Mouse (Mus musculus): ENCODE measurements around the gene Esr1. TPM values are rescaled to one million over a fixed set of nuclear protein-coding genes. Genes with fewer than 3 reads are reported as not detected.
"Not testable (repeated sequence)": the region's sequence is repeated elsewhere in the genome, so short reads cannot be mapped to it uniquely, and the experiment has no call there.

Gene Esr1
- polyA plus RNA-seq, 1 experiment from 2014 or later = 0.58 TPM

- no peak for ATAC-seq (replicated peaks; ENCODE audit: insufficient number of reproducible peaks, insufficient read depth, low FRiP score, low read depth)
- Histone ChIP-seq H3K9me3 (replicated peaks) (no peaks in the 10 kb centered on the region), H3K9ac (no peak overlapping the region), H3K27me3 (peaks cover 35% of the 10 kb centered on the region), H3K27ac (no peak overlapping the region), H3K4me3 (peak overlapping the region; percentile 55), H3K4me1 (replicated peaks) (peaks cover 15% of the 10 kb centered on the region), H3K36me3 (no peaks in the 10 kb centered on the region), H3K4me2 (peak overlapping the region; percentile 92)
- 20% methylated on average over 5 of the region's 5 CpGs for WGBS
Measured at GRCm38 (mm10) chr10:4711434-4711833, 100.0 kb downstream of the Esr1 start.

DNA sequence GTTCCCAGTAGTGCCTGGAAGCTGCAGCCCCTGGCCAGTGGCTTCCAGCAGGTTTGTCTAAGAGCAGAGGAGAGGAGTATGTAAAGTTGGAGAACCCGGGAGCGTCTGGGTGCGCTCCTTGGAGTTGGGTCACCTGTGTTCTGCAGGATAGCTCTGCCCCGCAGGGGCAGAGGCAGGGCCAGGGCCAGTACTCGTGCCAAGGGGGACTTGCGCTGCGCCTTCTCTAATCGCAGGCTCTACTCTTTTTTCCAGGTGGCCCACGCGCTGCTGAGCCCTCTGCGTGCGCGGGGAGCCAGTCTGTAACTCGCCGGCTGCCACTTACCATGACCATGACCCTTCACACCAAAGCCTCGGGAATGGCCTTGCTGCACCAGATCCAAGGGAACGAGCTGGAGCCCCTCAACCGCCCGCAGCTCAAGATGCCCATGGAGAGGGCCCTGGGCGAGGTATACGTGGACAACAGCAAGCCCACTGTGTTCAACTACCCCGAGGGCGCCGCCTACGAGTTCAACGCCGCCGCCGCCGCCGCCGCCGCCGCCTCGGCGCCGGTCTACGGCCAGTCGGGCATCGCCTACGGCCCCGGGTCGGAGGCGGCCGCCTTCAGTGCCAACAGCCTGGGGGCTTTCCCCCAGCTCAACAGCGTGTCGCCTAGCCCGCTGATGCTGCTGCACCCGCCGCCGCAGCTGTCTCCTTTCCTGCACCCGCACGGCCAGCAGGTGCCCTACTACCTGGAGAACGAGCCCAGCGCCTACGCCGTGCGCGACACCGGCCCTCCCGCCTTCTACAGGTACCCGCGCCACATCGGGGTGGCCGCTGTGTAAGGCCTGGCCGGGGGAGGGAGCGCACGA, 100.9 kb downstream of the Esr1 start:
- H3K27ac ChIP-seq = no peak overlapping the region
- H3K4me3 ChIP-seq = peak overlapping the region; percentile 55
- peaks cover 35% of the 10 kb centered on the region for H3K27me3 ChIP-seq
- H3K9me3 ChIP-seq (replicated peaks) = no peaks in the 10 kb centered on the region
- under 1% methylated on average over 68 of the region's 68 CpGs for WGBS
- H3K36me3 ChIP-seq = no peaks in the 10 kb centered on the region
- ATAC-seq (replicated peaks; ENCODE audit: insufficient number of reproducible peaks, insufficient read depth, low FRiP score, low read depth) = 0 out of 2 replicates have a peak, but pooled peaks have one; percentile 10
- H3K9ac ChIP-seq = peak overlapping the region; percentile 43; the same call in 1 of the 2 replicates
- H3K4me1 ChIP-seq (replicated peaks) = peaks cover 15% of the 10 kb centered on the region
- peak overlapping the region; percentile 92 for H3K4me2 ChIP-seq

DNA sequence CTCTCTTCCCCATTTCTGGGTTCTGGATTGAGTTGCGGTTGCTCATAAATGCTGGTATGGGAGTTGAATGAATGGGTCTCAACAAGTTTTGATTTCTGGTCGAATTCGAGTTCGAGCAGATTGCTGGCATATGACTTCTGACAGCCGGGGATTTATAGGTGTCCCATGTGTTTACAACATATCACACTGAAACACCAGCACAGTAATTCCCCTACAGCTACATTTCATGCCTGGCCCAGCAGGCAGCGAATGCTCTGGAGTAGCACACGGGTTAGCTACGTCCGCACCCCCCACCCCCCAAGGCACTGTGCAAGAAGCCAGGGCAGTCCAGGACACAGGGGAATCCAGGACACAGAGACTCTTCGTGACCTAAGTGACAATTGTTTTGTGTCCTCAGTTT, 102.0 kb downstream of the Esr1 start:
- WGBS = 75% methylated on average over 10 of the region's 10 CpGs
- Histone ChIP-seq H3K36me3 (no peaks in the 10 kb centered on the region), H3K9ac (no peak overlapping the region), H3K9me3 (replicated peaks) (no peaks in the 10 kb centered on the region), H3K4me3 (no peak overlapping the region), H3K4me1 (replicated peaks) (peaks cover 15% of the 10 kb centered on the region), H3K4me2 (no peak overlapping the region), H3K27me3 (peaks cover 37% of the 10 kb centered on the region), H3K27ac (no peak overlapping the region)
- no peak for ATAC-seq (replicated peaks; ENCODE audit: insufficient number of reproducible peaks, insufficient read depth, low FRiP score, low read depth)

GRCm38 (mm10) chr10:4724851-4725250, 113.5 kb downstream of the Esr1 start:
- no peak for ATAC-seq (replicated peaks; ENCODE audit: insufficient number of reproducible peaks, insufficient read depth, low FRiP score, low read depth)
- Histone ChIP-seq H3K27me3 (no peaks in the 10 kb centered on the region), H3K36me3 (no peaks in the 10 kb centered on the region), H3K9me3 (replicated peaks) (no peaks in the 10 kb centered on the region), H3K4me1 (replicated peaks) (no peaks in the 10 kb centered on the region), H3K9ac (no peak overlapping the region), H3K27ac (no peak overlapping the region), H3K4me2 (no peak overlapping the region), H3K4me3 (no peak overlapping the region)
- WGBS = 44% methylated on average over 3 of the region's 3 CpGs

DNA sequence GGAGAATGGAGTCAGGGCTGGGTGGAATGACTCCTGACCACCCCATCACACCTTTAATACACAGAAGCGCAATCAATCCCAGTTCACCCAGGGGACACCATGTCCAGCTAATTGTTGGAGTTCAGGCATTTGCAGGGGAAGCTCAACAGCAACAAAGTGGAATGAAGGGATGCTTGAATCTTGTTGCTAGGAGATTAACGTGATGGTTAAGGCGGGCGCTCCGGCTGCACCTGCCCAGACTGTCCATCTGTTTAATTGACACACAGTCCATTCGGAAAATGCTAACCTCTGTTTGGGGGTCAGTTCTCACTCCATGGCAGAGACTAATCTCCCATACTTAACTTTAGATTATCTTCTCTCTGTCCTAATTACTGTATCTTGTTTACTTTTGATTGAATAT, 114.7 kb downstream of the Esr1 start:
- Histone ChIP-seq H3K4me3 (no peak overlapping the region), H3K9me3 (replicated peaks) (no peaks in the 10 kb centered on the region), H3K4me1 (replicated peaks) (no peaks in the 10 kb centered on the region), H3K4me2 (no peak overlapping the region), H3K27ac (no peak overlapping the region), H3K36me3 (no peaks in the 10 kb centered on the region), H3K9ac (no peak overlapping the region), H3K27me3 (no peaks in the 10 kb centered on the region)
- ATAC-seq (replicated peaks; ENCODE audit: insufficient number of reproducible peaks, insufficient read depth, low FRiP score, low read depth) = no peak
- 81% methylated on average over 6 of the region's 6 CpGs for WGBS

DNA sequence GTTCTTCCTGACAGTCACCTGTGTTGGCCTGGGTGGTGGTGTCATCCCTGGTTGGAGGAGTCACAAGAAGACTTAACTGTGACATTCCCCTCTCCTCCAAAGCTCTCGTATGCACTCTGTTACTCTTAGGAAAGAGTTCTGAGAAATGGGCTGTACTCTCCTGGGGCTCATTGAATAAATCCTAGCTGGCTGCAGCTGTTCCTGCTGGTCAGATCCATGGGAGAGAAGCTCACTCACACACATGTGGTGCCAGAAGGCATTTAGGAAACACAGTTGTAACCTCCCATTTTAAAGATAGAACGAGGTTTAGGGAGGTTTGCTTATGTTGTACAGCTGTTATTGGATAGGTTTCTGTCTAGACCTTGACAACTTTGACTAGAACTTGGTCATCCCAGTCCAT, 120.9 kb downstream of the Esr1 start:
- H3K4me3 ChIP-seq = no peak overlapping the region
- no peak overlapping the region for H3K27ac ChIP-seq
- ATAC-seq (replicated peaks; ENCODE audit: insufficient number of reproducible peaks, insufficient read depth, low FRiP score, low read depth) = no peak
- no peak overlapping the region for H3K4me2 ChIP-seq
- 44% methylated on average over 2 of the region's 2 CpGs for WGBS
- no peaks in the 10 kb centered on the region for H3K36me3 ChIP-seq
- H3K9ac ChIP-seq = no peak overlapping the region
- H3K27me3 ChIP-seq = no peaks in the 10 kb centered on the region
- H3K4me1 ChIP-seq (replicated peaks) = no peaks in the 10 kb centered on the region
- no peaks in the 10 kb centered on the region for H3K9me3 ChIP-seq (replicated peaks)

DNA sequence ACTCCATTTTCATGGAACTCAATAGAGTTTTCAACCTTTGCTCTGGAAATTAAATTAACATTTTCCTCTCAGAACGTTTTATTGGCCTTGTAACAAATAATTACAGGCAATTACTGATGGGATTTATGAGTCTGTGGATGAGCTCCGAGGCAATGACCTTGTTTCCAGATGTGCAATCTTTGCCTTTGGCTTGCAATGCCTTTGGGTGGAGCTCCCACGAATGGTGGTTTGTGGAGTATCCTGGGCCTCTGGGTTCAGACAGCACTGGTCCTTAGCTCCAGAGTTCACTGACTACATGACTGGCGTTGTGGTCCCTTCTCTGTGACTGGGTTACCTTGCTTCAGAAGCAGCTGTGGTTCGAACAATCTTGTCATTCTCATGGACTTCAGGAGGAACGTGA, 122.6 kb downstream of the Esr1 start:
- H3K27ac ChIP-seq = no peak overlapping the region
- H3K9ac ChIP-seq = no peak overlapping the region
- no peaks in the 10 kb centered on the region for H3K4me1 ChIP-seq (replicated peaks)
- 75% methylated on average over 6 of the region's 6 CpGs for WGBS
- ATAC-seq (replicated peaks; ENCODE audit: insufficient number of reproducible peaks, insufficient read depth, low FRiP score, low read depth) = no peak
- no peaks in the 10 kb centered on the region for H3K27me3 ChIP-seq
- H3K4me2 ChIP-seq = no peak overlapping the region
- H3K4me3 ChIP-seq = no peak overlapping the region
- no peaks in the 10 kb centered on the region for H3K9me3 ChIP-seq (replicated peaks)
- H3K36me3 ChIP-seq = no peaks in the 10 kb centered on the region

DNA sequence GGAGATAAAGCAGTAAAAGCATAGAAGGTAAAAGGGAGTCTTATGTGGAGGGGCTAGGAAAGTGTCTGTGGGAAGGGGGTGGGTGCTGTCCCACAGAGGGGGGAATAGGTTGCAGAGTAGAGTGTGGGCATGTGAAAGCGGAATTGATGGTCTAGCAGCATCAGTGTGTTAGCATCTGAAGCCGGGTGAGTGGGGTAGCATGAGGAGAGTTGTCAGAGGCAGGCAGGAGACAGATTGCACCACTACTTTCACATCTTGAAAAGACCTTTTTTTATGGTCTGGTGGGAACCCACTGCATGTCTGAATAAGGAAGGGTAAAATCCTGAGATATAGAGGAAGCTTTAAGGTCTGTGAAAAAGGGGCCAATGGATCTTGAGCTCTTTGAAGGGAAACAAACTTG, 123.5 kb downstream of the Esr1 start:
- H3K36me3 ChIP-seq = no peaks in the 10 kb centered on the region
- WGBS = 81% methylated on average over 2 of the region's 2 CpGs
- H3K27ac ChIP-seq = no peak overlapping the region
- H3K4me3 ChIP-seq = no peak overlapping the region
- no peak overlapping the region for H3K9ac ChIP-seq
- no peak for ATAC-seq (replicated peaks; ENCODE audit: insufficient number of reproducible peaks, insufficient read depth, low FRiP score, low read depth)
- no peaks in the 10 kb centered on the region for H3K9me3 ChIP-seq (replicated peaks)
- no peak overlapping the region for H3K4me2 ChIP-seq
- H3K4me1 ChIP-seq (replicated peaks) = no peaks in the 10 kb centered on the region
- H3K27me3 ChIP-seq = no peaks in the 10 kb centered on the region

- ATAC-seq (replicated peaks; ENCODE audit: insufficient number of reproducible peaks, insufficient read depth, low FRiP score, low read depth) = no peak
- H3K9ac ChIP-seq = no peak overlapping the region
- WGBS = 84% methylated on average over 2 of the region's 2 CpGs
- H3K36me3 ChIP-seq = no peaks in the 10 kb centered on the region
- H3K27me3 ChIP-seq = no peaks in the 10 kb centered on the region
- no peak overlapping the region for H3K4me2 ChIP-seq
- no peak overlapping the region for H3K4me3 ChIP-seq
- no peaks in the 10 kb centered on the region for H3K9me3 ChIP-seq (replicated peaks)
- no peak overlapping the region for H3K27ac ChIP-seq
- H3K4me1 ChIP-seq (replicated peaks) = no peaks in the 10 kb centered on the region
Measured at GRCm38 (mm10) chr10:4738311-4738710, 126.9 kb downstream of the Esr1 start.

GRCm38 (mm10) chr10:4751091-4751490, 139.7 kb downstream of the Esr1 start:
- not testable (repeated sequence) for H3K4me3 ChIP-seq; H3K27me3 ChIP-seq; H3K9me3 ChIP-seq (replicated peaks); H3K4me2 ChIP-seq; H3K27ac ChIP-seq; H3K4me1 ChIP-seq (replicated peaks); ATAC-seq (replicated peaks; ENCODE audit: insufficient number of reproducible peaks, insufficient read depth, low FRiP score, low read depth); H3K36me3 ChIP-seq; H3K9ac ChIP-seq
- WGBS = 45% methylated on average over 1 of the region's 1 CpGs

GRCm38 (mm10) chr10:4752977-4753376, 141.6 kb downstream of the Esr1 start:
- Histone ChIP-seq H3K4me2 (no peak overlapping the region), H3K9me3 (replicated peaks) (no peaks in the 10 kb centered on the region), H3K9ac (no peak overlapping the region), H3K4me1 (replicated peaks) (no peaks in the 10 kb centered on the region), H3K36me3 (no peaks in the 10 kb centered on the region), H3K4me3 (no peak overlapping the region), H3K27me3 (no peaks in the 10 kb centered on the region), H3K27ac (no peak overlapping the region)
- ATAC-seq (replicated peaks; ENCODE audit: insufficient number of reproducible peaks, insufficient read depth, low FRiP score, low read depth) = no peak
- 88% methylated on average over 4 of the region's 4 CpGs for WGBS

GRCm38 (mm10) chr10:4775541-4775940, 164.1 kb downstream of the Esr1 start:
- 71% methylated on average over 3 of the region's 3 CpGs for WGBS
- no peak for ATAC-seq (replicated peaks; ENCODE audit: insufficient number of reproducible peaks, insufficient read depth, low FRiP score, low read depth)
- H3K9me3 ChIP-seq (replicated peaks) = no peaks in the 10 kb centered on the region
- no peak overlapping the region for H3K27ac ChIP-seq
- no peak overlapping the region for H3K4me2 ChIP-seq
- no peak overlapping the region for H3K4me3 ChIP-seq
- no peak overlapping the region for H3K9ac ChIP-seq
- no peaks in the 10 kb centered on the region for H3K27me3 ChIP-seq
- H3K4me1 ChIP-seq (replicated peaks) = no peaks in the 10 kb centered on the region
- no peaks in the 10 kb centered on the region for H3K36me3 ChIP-seq

All from heart, embryonic 15.5 days (tissue).